Mouse (Mus musculus) heart, adult 2 months (tissue): ENCODE measurements around the gene Tmem44.
A peak's percentile ranks its signal among the peaks of the same experiment; 100 is the strongest.

ENCODE experiments used
- CTCF ChIP-seq: fragments of 200-600 bp; IDR thresholded peaks from 2 replicates; pipeline ENCODE4 v1.8.1; 2022; ENCODE audit warnings: antibody characterized with exemption, mild to moderate bottlenecking, moderate library complexity
- EP300 ChIP-seq: fragments of 200-500 bp; IDR thresholded peaks from 2 replicates; pipeline ENCODE4 v1.6.1; 2011; ENCODE audit warnings: low read depth, low read length, control low read depth; ENCODE audit not compliant: insufficient read depth
- POLR2A ChIP-seq: fragments of 200-500 bp; IDR thresholded peaks from 2 replicates; pipeline ENCODE4 v1.6.1; 2011; ENCODE audit warnings: mild to moderate bottlenecking, low read depth, low read length, control low read depth; ENCODE audit not compliant: insufficient read depth

- TF ChIP-seq EP300: peak; percentile 97
- no peak; the same call in none of the 2 replicates for TF ChIP-seq CTCF
- TF ChIP-seq POLR2A: no peak
Measured at GRCm38 (mm10) chr16:30596959-30597681, 46.5 kb upstream of the Tmem44 start.
